Mouse (Mus musculus) E14TG2a.4 (cell line): ENCODE measurements around the gene Dock8.

Experiments
- CTCF ChIP-seq: conservative IDR thresholded peaks from 2 replicates; pipeline ENCODE4 v1.5.1; 2014; ENCODE audit warnings: low read length
- NANOG ChIP-seq: IDR thresholded peaks from 2 replicates; pipeline ENCODE4 v1.6.1; 2014; ENCODE audit warnings: borderline replicate concordance, low read length, mixed read lengths
- POU5F1 ChIP-seq: IDR thresholded peaks from 2 replicates; pipeline ENCODE4 v1.6.1; 2014; ENCODE audit warnings: low read length, borderline replicate concordance

- TF ChIP-seq CTCF: no peak
- TF ChIP-seq POU5F1: no peak
- TF ChIP-seq NANOG: no peak
Observed at GRCm38 (mm10) chr19:25237492-25238040, 238.2 kb downstream of the Dock8 start.
